Mouse (Mus musculus) spleen, postnatal 14 days (tissue): ENCODE results near the gene 4933428M09Rik.
"Not testable (repeated sequence)": the region's sequence is repeated elsewhere in the genome, so short reads cannot be mapped to it uniquely, and the experiment has no call there.

ENCODE experiments used
- DNase-seq, 2 experiments: peaks; one replicate each; pipeline ENCODE4 v3.0.0; 2021 to 2022; ENCODE audit warnings: low spot score in 2 of 2

4933428M09Rik gene

DNA sequence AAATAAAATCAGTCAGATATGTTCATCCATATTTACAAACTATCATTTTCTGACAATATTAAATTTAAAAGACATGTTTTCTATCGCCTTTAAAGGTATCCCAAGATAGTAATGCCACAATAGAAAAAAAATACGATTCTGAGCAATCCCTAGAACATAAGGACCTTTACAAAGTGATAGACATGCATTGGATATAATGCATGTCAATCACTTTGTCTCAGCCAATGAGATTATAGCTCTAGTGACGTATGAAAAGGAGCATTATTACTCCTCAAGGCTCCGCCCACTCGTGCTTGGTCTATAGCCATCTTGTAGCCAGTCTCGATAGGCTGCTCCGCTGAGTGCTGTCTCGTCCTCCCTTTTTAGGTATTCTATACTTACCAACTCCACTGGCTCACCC lies at the start of gene 4933428M09Rik:
4933428M09Rik (plus strand) TSS at position 301 of the 400 bp plus-strand sequence.
- no peak for DNase-seq

DNA sequence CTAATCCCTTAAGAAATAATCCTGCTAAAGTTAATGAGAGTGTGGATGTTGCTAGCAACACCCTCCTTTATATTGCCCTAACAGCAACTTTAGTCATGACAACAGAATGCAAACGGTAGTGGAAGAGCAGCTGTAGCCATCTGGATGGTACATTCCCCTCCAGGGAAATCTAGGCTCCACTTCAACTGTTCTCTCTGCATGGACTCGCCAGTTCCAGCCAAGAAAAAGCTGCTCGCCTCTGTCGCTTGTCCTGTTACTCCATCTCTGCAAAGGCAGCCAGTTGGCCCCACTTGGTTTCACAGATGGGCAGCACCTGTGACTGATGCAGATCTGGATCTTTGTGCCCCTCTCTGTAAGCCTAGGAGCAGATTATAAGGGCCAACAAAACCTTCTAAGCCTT lies 45.0 kb upstream of the 4933428M09Rik start:
- DNase-seq = no peak

DNA sequence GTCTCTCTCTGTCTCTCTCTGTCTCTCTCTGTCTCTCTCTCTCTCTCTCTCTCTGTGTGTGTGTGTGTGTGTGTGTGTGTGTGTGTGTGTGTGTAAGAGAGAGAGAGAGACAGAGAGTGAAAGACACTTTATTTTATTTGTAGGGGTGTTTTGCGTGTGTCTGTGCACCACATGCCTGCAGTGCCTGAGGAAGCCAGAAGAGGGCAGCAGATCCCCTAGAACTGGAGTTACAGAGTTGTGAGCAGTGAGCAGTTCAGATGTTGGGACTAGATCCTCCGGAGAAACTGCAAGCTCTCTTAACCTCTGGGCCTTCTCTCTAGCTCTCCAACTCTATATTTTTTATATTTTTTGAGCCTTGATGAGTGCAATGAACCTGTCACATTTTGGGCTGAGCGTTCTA lies 12.5 kb downstream of the 4933428M09Rik start:
- not testable (repeated sequence) for DNase-seq

DNA sequence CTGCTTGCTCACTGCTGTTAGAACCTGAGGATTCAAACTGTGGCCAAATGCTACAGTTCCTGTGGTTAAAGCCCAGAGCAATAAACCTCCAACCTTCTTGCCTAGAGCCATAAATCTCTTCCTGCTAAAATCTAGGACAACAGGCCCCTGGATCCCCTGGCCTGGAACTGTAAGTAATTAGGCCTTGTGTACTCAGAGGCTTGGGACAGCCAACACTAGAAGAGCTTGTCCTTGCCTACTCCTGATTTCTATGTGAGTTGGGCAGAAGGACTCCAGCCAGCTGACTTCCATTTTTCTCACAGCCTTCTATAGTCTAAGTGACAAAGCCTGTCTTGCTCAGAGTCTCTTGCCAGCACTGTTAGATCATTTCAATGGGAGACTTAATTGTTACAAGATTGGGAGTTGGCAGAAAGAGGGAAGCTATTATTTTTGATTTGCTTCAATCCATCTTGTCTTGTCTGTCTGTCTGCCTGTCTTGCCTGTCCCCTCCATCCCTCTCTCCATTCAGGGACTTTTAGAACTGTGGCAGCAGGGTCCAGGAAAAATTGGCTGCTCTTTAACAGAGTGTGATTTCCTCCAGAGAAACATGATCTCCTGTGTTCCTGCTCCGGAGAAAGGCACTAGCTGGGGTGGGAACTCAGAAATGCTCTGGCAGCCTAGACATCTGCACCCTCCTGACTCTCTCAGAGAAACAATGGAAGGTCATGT lies 15.7 kb downstream of the 4933428M09Rik start:
- DNase-seq = no peak

DNA sequence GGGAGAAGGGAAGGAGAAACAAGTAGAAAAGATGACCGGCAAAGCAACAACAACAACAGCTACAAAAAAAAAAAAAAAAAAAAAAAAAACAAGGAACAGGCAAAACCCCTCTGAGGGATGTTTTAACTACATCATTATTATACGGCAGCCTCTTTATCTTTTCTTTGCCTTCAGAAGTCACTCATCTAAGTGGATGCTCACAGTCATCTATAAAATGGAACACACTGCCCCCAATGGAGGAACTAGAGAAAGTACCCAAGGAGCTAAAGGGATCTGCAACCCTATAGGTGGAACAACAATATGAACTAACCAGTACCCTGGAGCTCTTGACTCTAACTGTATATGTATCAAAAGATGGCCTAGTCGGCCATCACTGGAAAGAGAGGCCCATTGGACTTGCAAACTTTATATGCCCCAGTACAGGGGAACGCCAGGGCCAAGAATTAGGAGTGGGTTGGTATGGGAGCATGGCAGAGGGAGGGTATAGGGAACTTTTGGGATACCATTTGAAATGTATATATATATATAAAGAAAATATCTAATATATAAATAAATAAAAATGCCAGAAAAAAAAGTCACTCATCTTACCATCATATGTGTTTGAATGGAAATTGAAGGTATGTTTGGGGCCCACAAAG lies 30.3 kb downstream of the 4933428M09Rik start:
- DNase-seq = not testable (repeated sequence)

DNA sequence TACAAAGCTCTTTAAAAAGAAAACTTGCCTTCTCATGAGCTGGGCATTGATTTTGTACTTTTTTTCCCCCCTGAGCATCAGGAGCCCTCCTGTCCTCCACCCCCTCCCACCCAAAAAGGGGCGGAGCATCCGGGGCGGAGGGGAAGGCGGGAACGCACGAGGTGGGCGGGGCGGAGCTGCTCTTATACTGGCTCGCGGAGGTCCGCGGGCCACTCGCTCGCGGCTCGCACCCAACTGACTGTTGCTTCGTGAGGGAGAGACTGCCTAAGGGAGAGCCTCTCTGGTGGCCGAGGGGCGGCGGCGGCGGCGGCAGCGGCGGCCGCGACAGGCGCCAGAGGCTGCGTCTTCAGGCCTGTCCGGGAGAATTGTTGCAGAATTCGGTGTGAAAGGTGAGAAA lies 30.8 kb downstream of the 4933428M09Rik start, which contains the start of gene Mum1l1:
Mum1l1 (plus strand) TSS at position 214 of the 397 bp plus-strand sequence.
- peak; percentile 7 to 21 for DNase-seq

DNA sequence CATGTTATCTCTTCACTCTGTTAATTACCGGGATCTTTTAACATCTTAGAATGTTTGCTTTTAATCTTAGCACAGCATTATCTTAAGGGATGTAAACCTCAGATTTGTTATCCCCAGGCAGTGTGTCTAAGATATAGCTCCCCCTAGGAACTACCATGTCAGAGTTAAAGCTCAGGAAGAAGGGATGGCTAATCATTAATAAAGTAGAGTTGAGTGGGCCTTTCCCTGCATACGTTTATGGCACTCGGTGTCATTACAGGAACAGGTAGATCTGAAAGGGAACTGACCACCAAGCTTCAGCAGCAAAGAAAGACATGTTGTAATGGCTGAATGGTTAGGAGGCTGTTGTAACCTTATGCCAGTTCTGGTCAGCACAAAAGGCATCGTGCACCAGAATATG lies 35.7 kb downstream of the 4933428M09Rik start:
- DNase-seq = no peak

DNA sequence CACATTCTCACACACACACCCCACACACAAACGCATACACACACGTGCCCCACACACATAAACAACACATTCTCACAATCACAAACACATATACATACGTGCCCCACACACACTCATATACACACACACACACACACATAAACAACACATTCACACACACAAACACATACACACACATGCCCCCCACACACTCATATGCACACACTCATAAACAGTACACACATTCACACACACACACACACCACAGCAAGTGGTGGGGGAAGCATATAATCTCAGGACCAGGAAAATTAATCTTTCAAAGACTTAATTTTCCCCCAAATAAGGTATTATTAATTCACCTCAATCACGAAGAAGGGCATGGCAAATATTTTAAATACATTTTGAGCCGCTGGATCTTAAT lies 37.4 kb downstream of the 4933428M09Rik start:
- no peak for DNase-seq

DNA sequence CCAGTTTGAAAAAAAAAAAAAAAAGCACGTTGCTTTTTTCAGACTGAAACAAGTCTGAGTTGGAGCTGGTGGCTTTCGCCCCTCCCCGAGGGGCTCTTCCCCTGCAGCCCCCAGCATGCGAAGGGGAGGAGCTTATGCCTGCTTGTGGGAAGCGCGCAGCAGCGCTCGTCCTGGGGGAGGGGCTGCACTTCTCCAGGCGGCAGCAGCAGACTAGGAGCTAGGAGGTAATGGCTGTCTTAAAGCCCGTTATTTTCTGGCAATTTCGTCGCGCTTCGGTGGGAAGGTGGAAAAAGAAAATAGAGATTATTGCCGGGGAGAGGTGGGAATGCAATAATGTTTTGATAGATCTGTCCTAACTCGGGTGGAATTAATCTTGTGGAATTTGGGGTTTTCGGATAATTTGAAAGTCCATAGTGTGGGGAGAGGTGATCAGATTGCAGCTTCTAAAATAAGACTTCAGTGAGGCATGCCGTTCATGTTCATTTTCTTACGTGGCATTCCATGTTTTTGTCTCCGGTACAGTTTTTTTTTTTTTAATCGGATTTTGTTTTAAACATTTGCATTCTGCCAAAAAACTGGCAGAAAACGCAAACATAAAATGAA lies 38.1 kb downstream of the 4933428M09Rik start:
- DNase-seq = no peak

DNA sequence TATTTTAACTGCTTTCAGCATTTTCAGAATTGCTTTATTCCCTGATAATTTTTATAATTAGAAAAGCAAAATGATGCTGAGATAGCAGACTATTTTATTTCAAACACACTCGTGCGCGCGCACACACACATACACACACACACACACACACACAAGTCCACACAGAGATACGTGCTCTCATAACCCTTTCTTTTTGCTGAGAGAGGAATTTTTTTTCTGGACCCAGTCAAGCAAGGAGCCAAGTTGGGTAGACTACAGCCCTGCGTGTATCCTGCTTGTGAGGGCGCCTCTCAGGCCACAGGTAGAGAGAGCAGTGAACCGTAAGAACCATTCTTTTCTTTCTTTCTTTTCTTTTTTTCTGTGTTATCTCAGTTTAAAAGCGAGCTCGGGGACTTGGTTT lies 38.7 kb downstream of the 4933428M09Rik start:
- no peak for DNase-seq

DNA sequence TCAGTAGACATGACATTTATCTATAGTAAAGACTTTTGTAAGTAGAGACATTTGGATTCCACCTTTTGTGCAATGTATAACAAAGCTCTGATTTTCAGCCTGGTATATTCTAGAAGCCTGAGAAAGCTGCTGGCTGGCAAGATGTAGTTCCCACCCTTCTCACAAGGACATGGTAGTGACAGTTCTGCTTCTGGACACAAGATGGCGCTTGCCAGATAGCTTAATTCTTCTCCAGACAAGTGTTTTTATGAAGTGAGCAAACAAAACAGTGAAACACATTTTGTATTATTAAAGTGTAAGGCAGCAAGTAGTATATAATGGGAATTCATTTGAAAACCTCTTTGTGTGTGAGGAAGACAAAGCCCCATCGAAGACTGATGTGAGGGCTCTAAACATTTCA lies 40.0 kb downstream of the 4933428M09Rik start:
- peak in 1 of 2 experiments; percentile 1 for DNase-seq

DNA sequence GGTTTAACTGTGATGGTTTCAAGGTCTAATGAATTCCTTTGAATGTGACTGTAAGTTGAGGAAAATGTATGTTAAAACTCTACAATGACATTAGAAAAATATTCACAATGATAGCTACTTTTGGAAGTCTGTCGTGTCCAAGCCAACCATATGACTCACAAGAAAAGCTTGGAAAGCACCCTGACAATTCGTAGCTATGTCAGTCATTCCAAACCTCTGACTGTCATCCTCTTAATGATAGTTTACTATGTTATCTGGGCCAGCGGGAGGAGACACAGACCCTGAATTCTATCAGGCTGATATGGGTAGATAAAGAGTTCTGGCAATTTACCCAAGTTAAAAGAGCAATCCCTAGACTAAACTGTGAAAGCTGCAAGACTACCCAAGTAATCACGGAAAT lies 41.8 kb downstream of the 4933428M09Rik start:
- no peak for DNase-seq

DNA sequence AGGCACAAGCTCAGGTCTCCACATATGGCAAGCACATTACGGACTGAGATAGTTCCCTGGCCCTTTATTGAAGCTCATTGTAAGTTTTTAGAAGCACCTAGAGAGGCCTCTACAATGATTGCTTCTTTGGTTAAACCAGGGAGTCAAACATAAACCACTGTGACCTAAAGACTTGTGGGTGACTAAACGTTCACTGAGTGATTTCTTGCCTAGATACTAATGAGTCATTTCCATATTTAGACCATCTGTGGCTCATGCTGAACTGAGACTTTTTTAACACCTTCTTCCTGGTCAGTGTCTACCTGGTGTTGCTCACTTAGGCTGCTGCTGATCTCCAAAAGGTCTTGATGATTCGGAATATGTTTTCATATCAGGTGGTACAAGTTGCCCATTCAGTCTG lies 42.9 kb downstream of the 4933428M09Rik start:
- DNase-seq = no peak
